Mouse (Mus musculus): ENCODE results near the gene Abracl. TPM values are rescaled to one million over a fixed set of nuclear protein-coding genes. Genes with fewer than 3 reads are reported as not detected.

Abracl gene
- polyA plus RNA-seq, 1 experiment from 2014 or later: 178 TPM

DNA sequence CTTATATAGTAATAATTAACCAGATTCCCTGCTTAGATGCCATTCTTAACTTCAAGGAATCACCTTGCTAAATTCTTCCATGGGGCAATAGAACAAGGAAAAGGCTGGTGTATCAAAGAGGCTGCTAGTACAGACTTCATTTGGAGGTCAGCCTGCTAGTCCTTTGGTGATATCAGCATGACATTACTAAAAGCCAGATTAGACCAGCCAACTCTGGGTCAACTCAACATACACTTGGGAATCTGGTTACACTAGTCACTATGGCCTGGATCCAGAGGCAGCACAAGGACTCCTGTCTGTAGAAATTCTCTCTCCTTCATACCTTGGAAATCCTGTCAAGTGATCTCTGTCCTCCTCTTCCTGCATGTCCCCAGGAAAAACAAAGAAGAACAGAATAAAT lies 23.3 kb upstream of the Abracl start:
- Histone ChIP-seq H3K27ac (ENCODE audit: low read depth, low read length) (no peak overlapping the region), H3K9ac (ENCODE audit: low read length) (no peak overlapping the region)
- ATAC-seq (ENCODE audit: low FRiP score): no peak

DNA sequence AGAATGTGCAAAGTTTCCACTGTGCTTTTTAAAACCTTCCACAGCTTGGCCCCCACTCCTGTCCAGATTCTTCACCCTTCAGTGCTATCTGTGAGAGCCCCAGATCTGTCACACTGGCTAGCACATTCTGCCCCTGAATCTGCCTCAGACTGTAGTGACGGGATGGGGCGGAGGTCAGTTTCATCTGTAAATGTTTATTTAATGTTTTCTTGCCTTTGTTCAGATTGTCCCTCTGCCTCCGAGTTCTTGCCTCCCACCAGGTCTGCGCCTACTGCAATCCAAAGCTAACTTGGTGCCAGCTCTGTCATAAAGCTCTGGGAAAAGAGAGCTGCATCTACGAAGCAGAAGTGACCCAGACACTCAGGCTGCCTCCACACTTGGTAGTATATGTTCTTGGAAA lies 13.8 kb upstream of the Abracl start:
- Histone ChIP-seq H3K27me3 (ENCODE audit: control insufficient read depth, insufficient read depth, low read length) (no peaks in the 10 kb centered on the region), H3K27ac (ENCODE audit: low read depth, low read length) (no peak overlapping the region), H3K4me3 (ENCODE audit: low read depth, low read length) (no peak overlapping the region), H3K4me2 (no peak overlapping the region), H3K4me1 (ENCODE audit: control insufficient read depth, insufficient read depth, low read length) (no peaks in the 10 kb centered on the region), H3K36me3 (ENCODE audit: control insufficient read depth, insufficient read depth, low read length) (no peaks in the 10 kb centered on the region), H3K9me3 (ENCODE audit: control insufficient read depth, low read length) (no peaks in the 10 kb centered on the region), H3K9ac (ENCODE audit: low read length) (no peak overlapping the region)
- 83% methylated on average over 5 of the region's 5 CpGs for WGBS
- ATAC-seq (ENCODE audit: low FRiP score): no peak
- DNase-seq (ENCODE audit: low spot score, missing footprints): no peak

More for the DNA sequence above, 23.3 kb upstream of the Abracl start:
- Histone ChIP-seq H3K27me3 (ENCODE audit: control insufficient read depth, insufficient read depth, low read length) (no peaks in the 10 kb centered on the region), H3K4me3 (ENCODE audit: low read depth, low read length) (no peak overlapping the region), H3K4me2 (no peak overlapping the region), H3K4me1 (ENCODE audit: control insufficient read depth, insufficient read depth, low read length) (no peaks in the 10 kb centered on the region), H3K9me3 (ENCODE audit: control insufficient read depth, low read length) (no peaks in the 10 kb centered on the region), H3K36me3 (ENCODE audit: control insufficient read depth, insufficient read depth, low read length) (no peaks in the 10 kb centered on the region)
- DNase-seq (ENCODE audit: low spot score, missing footprints): peak; percentile 12

DNA sequence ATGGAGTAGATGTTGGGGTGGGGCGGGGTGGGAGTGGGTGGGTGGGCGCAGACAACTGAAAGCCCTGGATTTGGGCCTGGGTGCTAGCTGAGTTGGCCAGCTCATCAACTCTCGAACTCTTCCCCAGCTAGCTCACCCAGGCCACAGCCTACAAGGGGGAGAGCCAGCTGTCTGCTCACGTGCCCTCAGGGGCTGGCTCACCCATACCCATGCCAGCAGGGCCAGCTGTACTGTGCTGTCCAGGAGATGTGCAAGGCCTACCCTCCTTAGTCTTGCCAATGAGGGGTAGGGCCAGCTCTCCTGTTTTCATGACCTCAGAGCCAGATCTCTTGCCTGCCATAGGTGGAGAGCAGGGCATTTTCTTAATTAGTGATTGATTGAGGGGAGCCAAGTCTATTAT lies 11.3 kb upstream of the Abracl start:
- 88% methylated on average over 4 of the region's 4 CpGs for WGBS
- no peaks in the 10 kb centered on the region for H3K4me1 ChIP-seq (ENCODE audit: control insufficient read depth, insufficient read depth, low read length)

DNA sequence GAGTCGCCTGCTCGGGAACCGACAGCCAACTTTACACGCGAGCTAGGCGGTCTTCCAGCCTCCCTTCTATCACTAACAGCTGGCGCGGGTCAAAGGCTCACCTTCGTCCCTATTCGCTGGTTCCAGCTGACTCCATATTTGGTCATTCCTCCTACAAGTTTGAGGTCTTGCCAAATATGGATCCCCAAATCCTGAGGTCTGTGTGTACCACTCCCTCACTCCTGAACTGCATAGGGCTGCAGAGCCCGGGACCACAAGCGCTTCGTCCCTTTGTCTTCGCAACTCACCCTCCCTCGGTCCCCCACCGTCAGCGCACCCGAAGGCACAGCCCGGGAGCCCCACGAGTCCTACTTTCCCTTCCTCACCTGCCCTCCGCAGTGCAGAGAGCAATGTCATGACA lies 776 bp downstream of the Abracl start:
- DNase-seq (ENCODE audit: low spot score, missing footprints) (peak; percentile 96), ATAC-seq (ENCODE audit: low FRiP score) (peak; percentile 78)
- peaks cover 5% of the 10 kb centered on the region; the same call in 1 of the 2 replicates for H3K36me3 ChIP-seq (ENCODE audit: control insufficient read depth, insufficient read depth, low read length)
- H3K4me2 ChIP-seq: peak overlapping the region; percentile 75
- WGBS: under 1% methylated on average over 21 of the region's 21 CpGs
- peak overlapping the region; percentile 81 for H3K27ac ChIP-seq (ENCODE audit: low read depth, low read length)
- no peaks in the 10 kb centered on the region for H3K27me3 ChIP-seq (ENCODE audit: control insufficient read depth, insufficient read depth, low read length)
- H3K4me3 ChIP-seq (ENCODE audit: low read depth, low read length): peak overlapping the region; percentile 72
- no peaks in the 10 kb centered on the region for H3K4me1 ChIP-seq (ENCODE audit: control insufficient read depth, insufficient read depth, low read length)
- H3K9me3 ChIP-seq (ENCODE audit: control insufficient read depth, low read length): no peaks in the 10 kb centered on the region
- peak overlapping the region; percentile 94 for H3K9ac ChIP-seq (ENCODE audit: low read length)

More for the DNA sequence above, 11.3 kb upstream of the Abracl start:
- Histone ChIP-seq H3K4me2 (no peak overlapping the region), H3K9me3 (ENCODE audit: control insufficient read depth, low read length) (no peaks in the 10 kb centered on the region), H3K9ac (ENCODE audit: low read length) (no peak overlapping the region), H3K4me3 (ENCODE audit: low read depth, low read length) (no peak overlapping the region), H3K27ac (ENCODE audit: low read depth, low read length) (no peak overlapping the region), H3K27me3 (ENCODE audit: control insufficient read depth, insufficient read depth, low read length) (no peaks in the 10 kb centered on the region), H3K36me3 (ENCODE audit: control insufficient read depth, insufficient read depth, low read length) (no peaks in the 10 kb centered on the region)
- DNase-seq (ENCODE audit: low spot score, missing footprints): no peak
- ATAC-seq (ENCODE audit: low FRiP score): no peak

DNA sequence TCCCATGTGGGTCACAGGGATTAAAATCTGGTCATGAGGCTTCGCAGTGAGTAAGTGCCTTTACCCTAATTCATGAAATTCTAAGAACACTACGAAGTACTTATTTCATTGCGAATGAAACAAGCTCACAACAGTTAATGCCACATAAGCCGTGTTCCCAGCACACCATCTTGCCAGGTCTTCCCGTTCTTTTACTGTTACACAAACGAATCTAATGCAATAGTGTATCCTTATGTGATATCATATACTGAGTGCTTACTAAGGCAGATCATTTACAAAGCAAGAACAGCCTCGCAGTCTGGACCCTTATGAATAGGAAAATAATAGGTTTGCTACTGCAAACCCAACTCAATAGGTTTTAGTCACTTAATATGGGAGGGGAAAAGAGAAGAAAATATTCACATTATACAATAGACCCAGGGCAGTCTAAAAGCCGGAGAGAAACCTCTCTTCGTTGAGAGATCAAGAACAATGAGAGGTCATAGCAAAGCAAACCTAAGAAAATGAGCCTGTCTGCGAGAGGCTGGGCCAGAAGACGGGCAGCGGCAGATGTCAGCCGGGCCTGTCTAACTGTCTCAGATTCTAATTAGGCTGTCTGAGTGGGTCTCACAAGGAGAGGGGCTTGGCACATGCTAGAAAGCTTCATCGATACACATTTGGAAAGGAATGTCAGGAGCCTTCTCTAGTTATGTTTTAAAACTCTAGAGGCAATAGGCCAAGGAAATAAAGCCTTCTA lies 1.3 kb downstream of the Abracl start:
- DNase-seq (ENCODE audit: low spot score, missing footprints) (peak; percentile 85), ATAC-seq (ENCODE audit: low FRiP score) (peak; percentile 58)
- Histone ChIP-seq H3K4me1 (ENCODE audit: control insufficient read depth, insufficient read depth, low read length) (no peaks in the 10 kb centered on the region), H3K9me3 (ENCODE audit: control insufficient read depth, low read length) (no peaks in the 10 kb centered on the region), H3K27ac (ENCODE audit: low read depth, low read length) (peak overlapping the region; percentile 81), H3K4me2 (peak overlapping the region; percentile 75), H3K9ac (ENCODE audit: low read length) (peak overlapping the region; percentile 94), H3K36me3 (ENCODE audit: control insufficient read depth, insufficient read depth, low read length) (peaks cover 5% of the 10 kb centered on the region; the same call in 1 of the 2 replicates), H3K4me3 (ENCODE audit: low read depth, low read length) (peak overlapping the region; percentile 72), H3K27me3 (ENCODE audit: control insufficient read depth, insufficient read depth, low read length) (no peaks in the 10 kb centered on the region)
- 31% methylated on average over 14 of the region's 14 CpGs for WGBS

DNA sequence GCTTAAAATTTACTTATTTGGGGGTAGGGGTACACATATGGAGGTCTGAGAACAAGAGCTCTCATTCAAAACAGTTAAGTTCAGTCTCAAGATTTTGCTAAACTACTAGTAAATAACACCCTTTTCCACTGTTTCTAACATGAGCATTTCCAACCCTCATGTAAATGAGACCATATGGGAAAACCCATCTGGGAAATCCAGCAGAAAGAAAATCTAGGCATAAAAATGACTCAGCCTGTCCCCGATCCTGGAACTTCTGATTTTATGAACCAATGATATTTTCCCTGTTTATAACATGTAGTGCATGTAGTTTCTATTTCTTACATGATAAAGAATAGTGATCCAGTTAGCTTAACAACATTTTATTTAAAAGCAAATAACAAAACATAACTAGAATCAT lies 2.2 kb downstream of the Abracl start:
- no peak overlapping the region for H3K9ac ChIP-seq (ENCODE audit: low read length)
- H3K9me3 ChIP-seq (ENCODE audit: control insufficient read depth, low read length): no peaks in the 10 kb centered on the region
- WGBS: 80% methylated on average over 1 of the region's 1 CpGs
- H3K27ac ChIP-seq (ENCODE audit: low read depth, low read length): no peak overlapping the region
- ATAC-seq (ENCODE audit: low FRiP score) (no peak), DNase-seq (ENCODE audit: low spot score, missing footprints) (no peak)
- H3K4me3 ChIP-seq (ENCODE audit: low read depth, low read length): no peak overlapping the region
- no peaks in the 10 kb centered on the region for H3K4me1 ChIP-seq (ENCODE audit: control insufficient read depth, insufficient read depth, low read length)
- H3K4me2 ChIP-seq: peak overlapping the region; percentile 75; the same call in 1 of the 2 replicates
- no peaks in the 10 kb centered on the region for H3K27me3 ChIP-seq (ENCODE audit: control insufficient read depth, insufficient read depth, low read length)
- peaks cover 5% of the 10 kb centered on the region; the same call in 1 of the 2 replicates for H3K36me3 ChIP-seq (ENCODE audit: control insufficient read depth, insufficient read depth, low read length)

DNA sequence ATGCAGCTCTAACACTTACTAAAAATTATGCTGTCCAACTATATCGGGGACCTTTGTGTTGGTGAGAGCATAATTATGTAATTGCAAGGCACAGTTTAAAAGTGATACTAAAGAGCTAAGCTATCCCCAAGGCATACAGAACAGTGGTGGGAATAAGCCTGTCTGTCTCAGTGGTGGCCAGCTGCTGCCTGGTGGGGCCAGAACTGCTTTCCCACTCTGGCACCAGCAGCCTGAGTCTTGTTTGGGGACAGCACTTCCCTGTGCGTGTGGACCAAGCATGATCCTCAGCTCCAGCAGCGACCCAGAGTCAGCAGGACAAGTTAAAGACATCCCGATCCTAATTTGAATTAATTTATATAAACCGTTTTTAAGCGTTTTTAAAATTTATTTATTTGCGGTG lies 2.6 kb downstream of the Abracl start:
- ATAC-seq (ENCODE audit: low FRiP score): no peak
- DNase-seq (ENCODE audit: low spot score, missing footprints): no peak
- H3K4me2 ChIP-seq: no peak overlapping the region; the same call in 1 of the 2 replicates

DNA sequence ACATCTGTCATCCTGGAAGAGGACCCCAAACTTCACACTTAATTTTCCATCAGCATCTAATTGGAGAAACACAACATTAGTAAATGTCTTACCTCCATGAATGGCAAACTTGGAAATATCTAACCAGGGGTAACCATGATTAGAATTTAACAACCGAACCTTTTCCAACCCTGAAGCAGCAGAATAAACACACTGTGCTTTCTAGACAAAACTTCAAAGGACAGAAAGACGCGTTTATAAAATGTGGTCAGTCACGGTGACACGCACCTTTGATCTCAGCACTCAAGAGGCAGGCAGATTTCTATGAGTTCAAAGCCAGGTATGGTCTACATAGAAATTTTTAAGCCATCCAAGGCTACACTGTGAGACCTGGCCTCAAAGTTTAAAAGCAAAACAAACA lies 11.3 kb downstream of the Abracl start:
- Histone ChIP-seq H3K27ac (ENCODE audit: low read depth, low read length) (no peak overlapping the region), H3K27me3 (ENCODE audit: control insufficient read depth, insufficient read depth, low read length) (no peaks in the 10 kb centered on the region), H3K4me1 (ENCODE audit: control insufficient read depth, insufficient read depth, low read length) (no peaks in the 10 kb centered on the region), H3K36me3 (ENCODE audit: control insufficient read depth, insufficient read depth, low read length) (no peaks in the 10 kb centered on the region; the same call in 1 of the 2 replicates), H3K9ac (ENCODE audit: low read length) (no peak overlapping the region), H3K9me3 (ENCODE audit: control insufficient read depth, low read length) (no peaks in the 10 kb centered on the region), H3K4me3 (ENCODE audit: low read depth, low read length) (no peak overlapping the region), H3K4me2 (no peak overlapping the region)
- 83% methylated on average over 5 of the region's 5 CpGs for WGBS
- DNase-seq (ENCODE audit: low spot score, missing footprints) (no peak), ATAC-seq (ENCODE audit: low FRiP score) (no peak)

More for the DNA sequence above, 2.6 kb downstream of the Abracl start:
- Histone ChIP-seq H3K4me1 (ENCODE audit: control insufficient read depth, insufficient read depth, low read length) (no peaks in the 10 kb centered on the region), H3K9me3 (ENCODE audit: control insufficient read depth, low read length) (no peaks in the 10 kb centered on the region), H3K4me3 (ENCODE audit: low read depth, low read length) (no peak overlapping the region), H3K9ac (ENCODE audit: low read length) (no peak overlapping the region), H3K27me3 (ENCODE audit: control insufficient read depth, insufficient read depth, low read length) (no peaks in the 10 kb centered on the region), H3K27ac (ENCODE audit: low read depth, low read length) (no peak overlapping the region), H3K36me3 (ENCODE audit: control insufficient read depth, insufficient read depth, low read length) (peaks cover 5% of the 10 kb centered on the region; the same call in 1 of the 2 replicates)
- WGBS: 88% methylated on average over 7 of the region's 7 CpGs

DNA sequence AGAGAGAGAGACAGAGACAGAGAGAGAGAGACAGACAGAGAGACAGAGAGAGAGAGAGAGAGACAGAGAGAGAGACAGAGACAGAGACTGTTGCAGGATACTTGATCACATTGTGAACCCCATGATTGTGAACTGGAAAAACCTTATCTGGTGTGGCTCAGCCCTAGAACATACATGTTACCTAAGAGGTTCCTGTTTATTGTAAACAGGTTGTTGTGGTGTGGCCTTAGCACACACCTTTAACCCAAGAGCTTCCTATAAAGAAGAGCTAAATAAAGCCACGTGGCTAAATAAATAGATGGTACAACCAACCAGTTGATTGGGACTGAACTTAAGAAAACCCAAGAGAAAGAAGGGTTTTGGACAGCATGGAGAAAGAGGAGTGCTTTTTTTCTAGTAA lies 13.3 kb downstream of the Abracl start:
- no peaks in the 10 kb centered on the region; the same call in 1 of the 2 replicates for H3K36me3 ChIP-seq (ENCODE audit: control insufficient read depth, insufficient read depth, low read length)
- H3K27ac ChIP-seq (ENCODE audit: low read depth, low read length): no peak overlapping the region
- no peak overlapping the region for H3K9ac ChIP-seq (ENCODE audit: low read length)
- WGBS: 89% methylated on average over 1 of the region's 1 CpGs
- no peaks in the 10 kb centered on the region for H3K4me1 ChIP-seq (ENCODE audit: control insufficient read depth, insufficient read depth, low read length)
- ATAC-seq (ENCODE audit: low FRiP score) (no peak), DNase-seq (ENCODE audit: low spot score, missing footprints) (no peak)
- no peaks in the 10 kb centered on the region for H3K9me3 ChIP-seq (ENCODE audit: control insufficient read depth, low read length)
- H3K4me3 ChIP-seq (ENCODE audit: low read depth, low read length): no peak overlapping the region
- H3K4me2 ChIP-seq: no peak overlapping the region
- no peaks in the 10 kb centered on the region for H3K27me3 ChIP-seq (ENCODE audit: control insufficient read depth, insufficient read depth, low read length)

All from midbrain, embryonic 11.5 days (tissue).